Mouse (Mus musculus) liver, embryonic 15.5 days (tissue): ENCODE data around the gene Slc34a3. TPM values are rescaled to one million over a fixed set of nuclear protein-coding genes. Genes with fewer than 3 reads are reported as not detected.

Experiments
- ATAC-seq: fragments of 200-750 bp; cut with Nextera tagmentation; 2 replicates; pipeline ENCODE4 v1.8.0; 2017; ENCODE audit warnings: moderate number of reproducible peaks, mild to moderate bottlenecking, moderate library complexity; ENCODE audit not compliant: insufficient read depth
- H3K27ac ChIP-seq: fragments of 300-500 bp; sonication (generic); replicated peaks from 2 replicates; pipeline ENCODE4 v1.5.1; 2015; ENCODE audit warnings: mild to moderate bottlenecking, inconsistent platforms
- H3K27me3 ChIP-seq: fragments of 300-500 bp; sonication (generic); 2 replicates; pipeline ENCODE4 v1.6.1; 2015; ENCODE audit warnings: mild to moderate bottlenecking, inconsistent platforms
- H3K36me3 ChIP-seq: fragments of 300-500 bp; sonication (generic); replicated peaks from 2 replicates; pipeline ENCODE4 v1.6.1; 2015; ENCODE audit warnings: moderate library complexity, mild to moderate bottlenecking, inconsistent platforms
- H3K4me1 ChIP-seq: fragments of 300-500 bp; sonication (generic); replicated peaks from 2 replicates; pipeline ENCODE4 v1.6.1; 2015; ENCODE audit warnings: inconsistent platforms
- H3K4me2 ChIP-seq: fragments of 300-500 bp; sonication (generic); 2 replicates; pipeline ENCODE4 v1.6.1; 2015; ENCODE audit warnings: moderate library complexity, mild to moderate bottlenecking, inconsistent platforms
- H3K4me3 ChIP-seq: fragments of 300-500 bp; sonication (generic); replicated peaks from 2 replicates; pipeline ENCODE4 v1.5.1; 2015; ENCODE audit warnings: mild to moderate bottlenecking, inconsistent platforms
- H3K9ac ChIP-seq: fragments of 300-500 bp; sonication (generic); 2 replicates; pipeline ENCODE4 v1.6.1; 2015; ENCODE audit warnings: moderate library complexity, mild to moderate bottlenecking, inconsistent platforms
- H3K9me3 ChIP-seq: fragments of 300-500 bp; sonication (generic); replicated peaks from 2 replicates; pipeline ENCODE4 v1.6.1; 2016; ENCODE audit warnings: inconsistent platforms
- WGBS: fragments of 180-500 bp; shearing (Covaris S2); methylation state at CpG from one replicate; pipeline ENCODE4 v1.1.7; 2015; ENCODE audit warnings: mixed read lengths; ENCODE audit not compliant: insufficient replicate concordance; 5-methylcytosine and 5-hydroxymethylcytosine counted together
- polyA plus RNA-seq: library from polyadenylated mRNA; unstranded; fragments of >200 nt; fragmentation: Nextera tagmentation; extraction: Ambion mirVana; gene quantifications from 2 replicates; pipeline ENCODE4 v1.2.1, GENCODE M21; 2015

Slc34a3 gene
- not detected in 2 replicates for polyA plus RNA-seq

DNA sequence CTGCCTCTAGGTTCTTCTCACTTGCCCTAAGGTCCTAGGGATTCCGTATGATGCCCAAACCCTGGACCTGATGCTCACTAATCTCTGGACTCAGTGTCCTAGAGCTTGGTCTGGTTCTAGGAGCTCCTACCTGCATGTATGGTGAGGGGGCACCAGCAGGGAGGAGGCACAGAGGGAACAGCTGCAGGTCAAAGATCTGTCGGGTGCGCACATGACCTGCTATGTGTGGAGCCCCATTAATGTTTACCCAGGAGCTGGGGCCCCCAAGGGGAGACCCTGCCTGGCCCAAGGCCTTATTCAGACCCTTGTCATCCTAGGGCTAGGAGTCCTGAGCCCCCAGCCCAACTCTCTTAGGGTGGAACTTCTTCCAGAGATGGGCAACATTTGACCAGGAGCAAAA lies at the start of gene Slc34a3:
TSS of gene Slc34a3 (minus strand) at position 315 of the 400 bp plus-strand sequence.
- ATAC-seq, result no peak
- Histone ChIP-seq H3K4me3 (no peak within 1 kb of the TSS), H3K27ac (no peak within 1 kb of the TSS), H3K27me3 (peaks cover 45% of the 10 kb centered on the region), H3K9ac (no peak within 1 kb of the TSS), H3K4me2 (no peak within 1 kb of the TSS), H3K4me1 (peaks cover 23% of the 10 kb centered on the region), H3K9me3 (no peaks in the 10 kb centered on the region), H3K36me3 (no peaks in the 10 kb centered on the region)
- 60% methylated on average over 3 of the region's 3 CpGs for WGBS

DNA sequence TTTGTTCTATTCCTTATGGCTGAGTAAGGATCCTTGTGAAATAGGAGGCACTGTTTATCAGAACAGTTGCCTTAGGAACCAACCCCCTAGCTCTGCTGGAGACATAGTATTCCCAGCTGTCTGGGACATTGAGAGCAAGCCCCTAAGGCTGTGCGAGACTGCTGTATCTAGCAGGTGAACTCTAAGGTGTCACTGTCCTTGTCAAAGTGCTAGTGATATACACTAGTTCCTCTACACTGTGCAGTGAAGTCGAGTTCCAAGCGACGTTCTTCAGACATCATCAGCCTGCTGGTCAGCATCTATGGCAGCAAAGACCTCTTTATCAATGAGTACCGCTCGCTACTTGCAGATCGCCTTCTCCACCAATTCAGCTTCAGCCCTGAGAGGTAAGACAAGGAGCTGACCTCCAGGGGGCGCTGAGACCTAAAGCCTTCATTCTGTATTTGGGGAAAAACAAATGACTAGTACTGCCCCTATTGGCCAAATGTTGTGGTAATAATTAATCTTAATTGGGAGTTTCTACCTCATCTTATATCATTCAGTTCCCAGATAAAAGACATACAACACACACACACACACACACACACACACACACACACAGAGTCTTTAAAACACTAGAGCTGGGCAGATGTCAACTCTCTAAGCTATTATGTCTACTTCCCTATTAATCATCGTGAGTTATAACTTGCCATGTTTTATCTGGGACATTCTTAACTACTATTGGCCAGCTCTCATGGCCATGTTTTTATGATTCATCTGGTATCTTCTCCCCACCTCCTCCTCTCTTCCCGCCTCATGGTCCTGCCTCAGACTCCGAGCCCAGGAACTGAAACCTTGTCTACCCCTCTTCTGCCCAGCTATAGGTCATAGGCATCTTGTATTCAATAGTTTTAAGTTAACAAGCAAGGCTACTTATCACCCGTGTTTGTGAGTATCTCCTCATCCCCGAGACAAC lies 45.0 kb upstream of the Slc34a3 start:
- H3K27me3 ChIP-seq, result no peaks in the 10 kb centered on the region
- peak; percentile 57; the same call in 1 of the 2 replicates for ATAC-seq
- H3K4me3 ChIP-seq, result no peak overlapping the region
- H3K9me3 ChIP-seq, result no peaks in the 10 kb centered on the region
- 50% methylated on average over 13 of the region's 13 CpGs for WGBS
- no peak overlapping the region for H3K27ac ChIP-seq
- H3K4me1 ChIP-seq, result peaks cover 2% of the 10 kb centered on the region
- H3K36me3 ChIP-seq, result peaks cover 95% of the 10 kb centered on the region
- H3K4me2 ChIP-seq, result no peak overlapping the region
- no peak overlapping the region for H3K9ac ChIP-seq

- ATAC-seq, result no peak
- Histone ChIP-seq H3K36me3 (peaks cover 82% of the 10 kb centered on the region), H3K9ac (peak overlapping the region; percentile 92), H3K4me3 (peak overlapping the region; percentile 97), H3K9me3 (no peaks in the 10 kb centered on the region), H3K4me1 (peaks cover 43% of the 10 kb centered on the region), H3K27ac (peak overlapping the region; percentile 78; the same call in 1 of the 2 replicates), H3K27me3 (no peaks in the 10 kb centered on the region), H3K4me2 (peak overlapping the region; percentile 90)
- 28% methylated on average over 16 of the region's 16 CpGs for WGBS
Observed at GRCm38 (mm10) chr2:25273010-25273409, 38.8 kb upstream of the Slc34a3 start.

GRCm38 (mm10) chr2:25272515-25272914 lies 38.4 kb upstream of the Slc34a3 start:
- Histone ChIP-seq H3K36me3 (peaks cover 82% of the 10 kb centered on the region), H3K4me2 (peak overlapping the region; percentile 90), H3K4me3 (peak overlapping the region; percentile 97), H3K27ac (peak overlapping the region; percentile 78), H3K9me3 (no peaks in the 10 kb centered on the region), H3K9ac (peak overlapping the region; percentile 92), H3K27me3 (no peaks in the 10 kb centered on the region), H3K4me1 (peaks cover 48% of the 10 kb centered on the region)
- under 1% methylated on average over 29 of the region's 29 CpGs for WGBS
- ATAC-seq, result peak; percentile 43

DNA sequence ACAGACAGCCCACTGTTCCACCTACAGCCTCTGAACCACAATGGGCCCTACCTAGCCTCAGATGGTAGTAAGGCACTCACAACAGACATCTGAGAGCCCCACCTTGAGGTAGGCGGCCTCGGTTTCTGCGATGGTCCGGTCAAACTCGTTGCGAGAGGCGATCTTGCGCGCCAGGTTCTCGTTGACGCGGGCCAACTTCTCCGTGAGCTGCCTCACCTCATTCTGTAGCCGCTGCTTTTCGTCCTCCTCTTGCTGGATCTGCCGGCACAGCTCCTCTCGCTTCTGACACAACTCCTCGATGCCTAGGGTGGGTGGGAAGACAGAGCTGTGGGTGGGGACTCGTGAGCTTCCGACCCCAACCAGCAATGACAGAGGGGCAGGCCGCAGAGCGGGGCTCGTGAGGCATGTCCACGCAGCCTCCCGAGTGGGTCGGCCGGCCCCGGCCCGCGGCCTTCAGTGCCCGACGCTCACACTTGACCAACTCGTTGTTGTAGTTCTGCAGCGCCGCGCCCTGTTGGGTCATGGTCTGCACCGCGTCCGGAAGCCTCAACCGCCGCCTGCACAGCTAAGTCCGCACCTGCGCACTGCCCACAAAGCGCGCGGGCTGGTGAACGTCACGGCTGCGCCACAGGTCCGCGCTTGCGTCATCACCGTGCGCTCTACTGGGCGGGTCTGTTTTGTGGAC lies 37.8 kb upstream of the Slc34a3 start, which contains the start of the genes Ssna1 and Anapc2:
TSS of gene Ssna1 (minus strand) at position 612 of the 685 bp plus-strand sequence.
TSS of gene Anapc2 (plus strand) at position 652 of the 685 bp plus-strand sequence.
- Histone ChIP-seq H3K36me3 (peaks cover 77% of the 10 kb centered on the region), H3K4me3 (peak within 1 kb of the TSS; percentile 97)
- peak; percentile 93 for ATAC-seq

DNA sequence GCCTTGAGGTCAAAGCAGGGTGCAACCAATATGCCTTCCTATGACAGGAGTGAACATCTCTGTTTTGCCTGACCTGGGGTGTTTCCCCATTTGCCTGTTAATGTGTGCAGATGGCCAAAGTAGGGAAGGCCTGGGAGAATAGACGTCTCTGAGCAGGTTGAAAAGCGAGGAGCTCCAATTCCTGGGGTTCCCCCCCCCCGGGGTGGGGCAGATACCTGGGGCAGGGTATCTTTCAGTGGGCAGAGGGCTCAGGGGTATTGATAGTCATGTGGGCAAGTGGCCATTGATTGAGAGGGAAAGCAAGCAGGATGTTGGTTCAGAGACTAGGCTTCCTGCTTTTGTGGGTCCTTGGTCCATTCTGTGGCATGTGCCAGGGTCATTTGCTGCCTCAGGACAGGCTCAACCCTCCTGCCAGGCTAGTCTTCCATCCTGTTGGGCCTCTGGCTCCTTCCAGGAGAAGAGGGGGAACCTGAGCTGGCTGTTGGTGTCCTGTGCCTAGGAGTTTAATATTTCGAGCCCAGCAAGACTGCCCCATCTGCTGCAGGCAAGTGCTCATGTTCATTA lies 33.7 kb upstream of the Slc34a3 start:
- 0 out of 2 replicates have a peak, but pooled peaks cover 3% of the 10 kb centered on the region for H3K27me3 ChIP-seq
- H3K27ac ChIP-seq, result peak overlapping the region; percentile 66
- peaks cover 79% of the 10 kb centered on the region for H3K4me1 ChIP-seq
- H3K4me3 ChIP-seq, result no peak overlapping the region
- H3K9me3 ChIP-seq, result no peaks in the 10 kb centered on the region
- H3K36me3 ChIP-seq, result peaks cover 39% of the 10 kb centered on the region
- H3K9ac ChIP-seq, result no peak overlapping the region
- no peak for ATAC-seq
- H3K4me2 ChIP-seq, result no peak overlapping the region
- WGBS, result 67% methylated on average over 4 of the region's 4 CpGs

More for the DNA sequence above, 37.8 kb upstream of the Slc34a3 start, which contains the start of the genes Ssna1 and Anapc2:
- H3K27ac ChIP-seq, result peak within 1 kb of the TSS; percentile 91
- H3K9ac ChIP-seq, result peak within 1 kb of the TSS; percentile 92
- H3K27me3 ChIP-seq, result no peaks in the 10 kb centered on the region
- under 1% methylated on average over 55 of the region's 55 CpGs for WGBS
- no peaks in the 10 kb centered on the region for H3K9me3 ChIP-seq
- peaks cover 53% of the 10 kb centered on the region for H3K4me1 ChIP-seq
- peak within 1 kb of the TSS; percentile 90 for H3K4me2 ChIP-seq

GRCm38 (mm10) chr2:25267241-25267640 lies 33.1 kb upstream of the Slc34a3 start:
- ATAC-seq, result no peak
- H3K9ac ChIP-seq, result no peak overlapping the region
- peak overlapping the region; percentile 66 for H3K27ac ChIP-seq
- H3K4me1 ChIP-seq, result peaks cover 81% of the 10 kb centered on the region
- 0 out of 2 replicates have a peak, but pooled peaks cover 3% of the 10 kb centered on the region for H3K27me3 ChIP-seq
- 0 out of 2 replicates have a peak overlapping the region, but pooled peaks have one; percentile 100 for H3K4me2 ChIP-seq
- no peaks in the 10 kb centered on the region for H3K9me3 ChIP-seq
- H3K36me3 ChIP-seq, result peaks cover 39% of the 10 kb centered on the region
- H3K4me3 ChIP-seq, result no peak overlapping the region

DNA sequence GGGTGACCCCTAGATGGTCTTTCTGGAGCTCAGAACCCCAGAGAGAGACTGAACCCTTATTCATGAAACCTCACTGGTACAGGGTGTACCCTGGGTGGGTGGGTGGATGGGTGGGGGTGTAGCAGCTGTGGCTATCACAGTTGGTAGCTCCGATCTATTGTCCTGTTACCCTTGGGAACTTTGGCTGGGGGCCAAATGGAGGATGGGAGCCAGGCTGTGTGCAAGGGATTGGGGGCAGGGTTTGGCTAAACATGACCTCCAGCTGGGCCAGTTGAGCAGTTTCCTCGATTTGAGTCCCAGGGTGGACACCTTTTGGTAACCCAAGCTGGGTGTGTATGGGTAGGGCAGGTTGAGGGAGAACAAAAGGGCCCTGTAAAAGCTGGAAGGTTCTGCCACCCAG lies 32.6 kb upstream of the Slc34a3 start:
- Histone ChIP-seq H3K9ac (no peak overlapping the region), H3K4me1 (peaks cover 85% of the 10 kb centered on the region), H3K27me3 (0 out of 2 replicates have a peak, but pooled peaks cover 3% of the 10 kb centered on the region), H3K27ac (peak overlapping the region; percentile 66), H3K4me3 (no peak overlapping the region), H3K4me2 (peak overlapping the region; percentile 100), H3K36me3 (peaks cover 39% of the 10 kb centered on the region), H3K9me3 (no peaks in the 10 kb centered on the region)
- WGBS, result 36% methylated on average over 2 of the region's 2 CpGs
- no peak for ATAC-seq

DNA sequence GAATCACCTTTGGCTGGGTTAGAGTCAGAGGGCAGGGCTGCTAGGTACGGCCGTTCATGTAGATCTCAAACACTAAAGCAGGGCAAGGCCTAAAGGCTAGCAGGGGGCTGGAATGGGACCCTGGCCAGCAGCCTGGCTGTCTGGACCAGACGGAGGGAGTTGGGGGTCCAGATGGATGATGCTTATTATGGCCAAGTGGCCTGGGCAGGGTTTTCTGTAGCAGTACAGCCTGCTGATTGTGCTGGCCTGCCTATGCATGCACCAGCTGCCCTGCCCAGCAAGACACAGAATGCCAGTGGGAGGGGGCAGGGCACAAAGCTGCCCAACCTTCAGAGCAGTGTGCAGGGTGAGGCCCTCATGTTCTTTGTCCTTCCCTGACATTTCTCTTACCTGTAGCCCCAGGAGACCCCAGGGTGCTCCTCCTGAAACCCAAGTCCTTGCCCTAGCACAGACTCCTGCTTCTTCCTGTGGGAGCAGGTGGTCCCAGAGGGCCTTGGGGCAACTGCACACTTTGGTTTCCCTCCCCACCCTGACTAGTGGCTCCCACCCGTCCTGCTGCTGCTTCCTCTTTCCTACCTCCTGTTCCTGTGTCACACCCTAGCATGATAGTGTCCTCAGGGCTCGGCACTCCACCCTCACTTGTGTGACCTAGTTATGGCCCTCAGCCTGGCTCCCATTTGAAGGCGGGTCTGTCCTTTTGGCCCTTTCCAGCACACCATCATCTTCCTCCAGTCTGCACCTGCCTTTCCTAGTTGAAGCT lies 31.9 kb upstream of the Slc34a3 start:
- 0 out of 2 replicates have a peak, but pooled peaks cover 3% of the 10 kb centered on the region for H3K27me3 ChIP-seq
- H3K9me3 ChIP-seq, result no peaks in the 10 kb centered on the region
- peak overlapping the region; percentile 66 for H3K27ac ChIP-seq
- peaks cover 36% of the 10 kb centered on the region for H3K36me3 ChIP-seq
- peak overlapping the region; percentile 41 for H3K9ac ChIP-seq
- peak overlapping the region; percentile 9; the same call in 1 of the 2 replicates for H3K4me3 ChIP-seq
- WGBS, result 46% methylated on average over 6 of the region's 6 CpGs
- peak overlapping the region; percentile 100 for H3K4me2 ChIP-seq
- H3K4me1 ChIP-seq, result peaks cover 84% of the 10 kb centered on the region
- ATAC-seq, result no peak

- no peak overlapping the region for H3K27ac ChIP-seq
- H3K4me2 ChIP-seq, result peak overlapping the region; percentile 100
- H3K4me1 ChIP-seq, result peaks cover 71% of the 10 kb centered on the region
- peaks cover 23% of the 10 kb centered on the region for H3K36me3 ChIP-seq
- H3K9ac ChIP-seq, result no peak overlapping the region
- 64% methylated on average over 3 of the region's 3 CpGs for WGBS
- no peak for ATAC-seq
- H3K4me3 ChIP-seq, result no peak overlapping the region
- H3K9me3 ChIP-seq, result no peaks in the 10 kb centered on the region
- 0 out of 2 replicates have a peak, but pooled peaks cover 3% of the 10 kb centered on the region for H3K27me3 ChIP-seq
Observed at GRCm38 (mm10) chr2:25264851-25265250, 30.7 kb upstream of the Slc34a3 start.
